Mouse (Mus musculus): ENCODE measurements around the gene Tmigd3. TPM values are rescaled to one million over a fixed set of nuclear protein-coding genes. Genes with fewer than 3 reads are reported as not detected.

The Tmigd3 gene
- polyA plus RNA-seq, 1 experiment from 2014 or later = 0.43 TPM

Other genes with a start within 250 kb of the Tmigd3 start
- 47.4 and 47.5 TPM in 2 replicates for gene Ddx20, start 183.3 kb upstream of the Tmigd3 start, polyA plus RNA-seq (2016; fragmentation: Nextera tagmentation; extraction: Ambion mirVana)
- gene Inka2, start 166.3 kb upstream of the Tmigd3 start, polyA plus RNA-seq (2016; fragmentation: Nextera tagmentation; extraction: Ambion mirVana) = 1.6 and 1.8 TPM in 2 replicates
- 76.8 and 81.8 TPM in 2 replicates for gene Rap1a, start 69.6 kb upstream of the Tmigd3 start, polyA plus RNA-seq (2016; fragmentation: Nextera tagmentation; extraction: Ambion mirVana)
- gene Adora3, start within 50 bp of the Tmigd3 start, polyA plus RNA-seq (2016; fragmentation: Nextera tagmentation; extraction: Ambion mirVana) = 0.36 TPM in 1 of 2 replicates, not detected in the other
- gene I830077J02Rik, start 61.8 kb downstream of the Tmigd3 start, polyA plus RNA-seq (2016; fragmentation: Nextera tagmentation; extraction: Ambion mirVana) = 0.51 and 0.64 TPM in 2 replicates
- 111 and 117 TPM in 2 replicates for gene Wdr77, start 88.5 kb downstream of the Tmigd3 start, polyA plus RNA-seq (2016; fragmentation: Nextera tagmentation; extraction: Ambion mirVana)
- gene Atp5f1, start 89.2 kb downstream of the Tmigd3 start, polyA plus RNA-seq (2016; fragmentation: Nextera tagmentation; extraction: Ambion mirVana) = 461 and 468 TPM in 2 replicates
- gene Ovgp1, start 102.8 kb downstream of the Tmigd3 start, polyA plus RNA-seq (2016; fragmentation: Nextera tagmentation; extraction: Ambion mirVana) = 1.7 and 1.8 TPM in 2 replicates
- gene Pifo, start 143.7 kb downstream of the Tmigd3 start, polyA plus RNA-seq (2016; fragmentation: Nextera tagmentation; extraction: Ambion mirVana) = not detected in 2 replicates
- not detected in 2 replicates for gene Chil5, start 161.9 kb downstream of the Tmigd3 start, polyA plus RNA-seq (2016; fragmentation: Nextera tagmentation; extraction: Ambion mirVana)
- not detected in 2 replicates for gene Chia1, start 242.3 kb downstream of the Tmigd3 start, polyA plus RNA-seq (2016; fragmentation: Nextera tagmentation; extraction: Ambion mirVana)

All from limb, embryonic 12.5 days (tissue).